Mouse (Mus musculus): ENCODE measurements around the gene Slc7a5. TPM values are rescaled to one million over a fixed set of nuclear protein-coding genes. Genes with fewer than 3 reads are reported as not detected.

Gene Slc7a5
- polyA plus RNA-seq, 1 experiment from 2014 or later: 8.9 TPM

DNA sequence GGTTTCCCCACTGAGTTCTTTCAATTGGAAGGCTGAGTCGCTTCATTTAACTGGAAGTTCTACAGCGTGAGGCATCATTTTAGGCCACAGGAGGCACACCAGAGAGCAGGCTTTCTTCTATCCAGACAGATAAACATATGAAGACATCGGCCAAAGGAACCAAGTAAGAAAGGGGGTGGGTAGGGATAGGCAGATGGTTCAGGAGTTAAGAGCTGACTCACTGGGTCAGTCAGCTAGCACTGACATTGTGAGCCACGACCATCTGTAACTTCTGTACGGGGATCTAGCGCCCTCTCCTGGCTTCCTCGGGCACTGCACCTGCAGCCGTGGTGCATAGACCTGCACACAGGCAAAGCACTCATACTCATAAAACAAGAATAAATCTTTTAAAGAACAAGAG, 66.3 kb downstream of the Slc7a5 start:
- ATAC-seq (ENCODE audit: low FRiP score, low TSS enrichment) (0 out of 2 replicates have a peak, but pooled peaks have one; percentile 38), DNase-seq (ENCODE audit: low spot score) (peak; percentile 46)
- no peaks in the 10 kb centered on the region for H3K4me1 ChIP-seq (replicated peaks; ENCODE audit: control insufficient read depth, insufficient read depth)
- no peak overlapping the region for H3K9ac ChIP-seq (ENCODE audit: low read length)
- H3K36me3 ChIP-seq (ENCODE audit: control insufficient read depth, insufficient read depth, low read length): no peaks in the 10 kb centered on the region
- no peak overlapping the region for H3K4me3 ChIP-seq (ENCODE audit: low read depth, low read length)
- H3K27me3 ChIP-seq (ENCODE audit: control insufficient read depth, insufficient read depth, low read length): no peaks in the 10 kb centered on the region
- no peak overlapping the region for H3K4me2 ChIP-seq (replicated peaks; ENCODE audit: low read depth)
- TF ChIP-seq CTCF (IDR thresholded peaks at IDR 0.05; ENCODE audit: low read depth): peak; percentile 69
- TF ChIP-seq EP300 (optimal IDR thresholded peaks at IDR 0.05): no peak
- WGBS: 53% methylated on average over 8 of the region's 8 CpGs
- H3K9me3 ChIP-seq (ENCODE audit: control insufficient read depth, low read length): no peaks in the 10 kb centered on the region
- H3K27ac ChIP-seq (replicated peaks): no peak overlapping the region

DNA sequence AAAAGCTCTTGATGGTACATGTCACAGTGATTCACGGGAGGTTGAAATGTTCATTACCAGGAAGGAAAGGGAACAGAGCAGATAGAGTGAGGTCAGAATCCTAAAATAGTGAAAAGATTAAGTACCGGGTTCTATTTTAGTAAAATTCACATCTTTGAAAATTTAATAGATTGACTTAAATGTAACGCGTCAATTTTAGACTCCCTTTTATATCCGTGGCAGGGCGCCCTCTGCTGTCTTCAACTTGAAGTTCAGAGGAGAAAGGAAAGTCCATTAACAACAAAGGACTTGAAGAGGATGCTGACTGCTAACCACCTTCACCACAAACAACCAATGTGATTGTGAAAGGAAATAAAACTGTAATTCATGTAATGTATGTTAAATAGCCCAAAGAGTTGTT, 75.0 kb downstream of the Slc7a5 start:
- Histone ChIP-seq H3K27me3 (ENCODE audit: control insufficient read depth, insufficient read depth, low read length) (no peaks in the 10 kb centered on the region), H3K9ac (ENCODE audit: low read length) (no peak overlapping the region), H3K4me1 (replicated peaks; ENCODE audit: control insufficient read depth, insufficient read depth) (no peaks in the 10 kb centered on the region), H3K9me3 (ENCODE audit: control insufficient read depth, low read length) (no peaks in the 10 kb centered on the region), H3K4me3 (ENCODE audit: low read depth, low read length) (no peak overlapping the region), H3K27ac (replicated peaks) (no peak overlapping the region), H3K36me3 (ENCODE audit: control insufficient read depth, insufficient read depth, low read length) (no peaks in the 10 kb centered on the region), H3K4me2 (replicated peaks; ENCODE audit: low read depth) (no peak overlapping the region)
- TF ChIP-seq EP300 (optimal IDR thresholded peaks at IDR 0.05): no peak
- TF ChIP-seq CTCF (IDR thresholded peaks at IDR 0.05; ENCODE audit: low read depth): peak; percentile 80
- 11% methylated on average over 6 of the region's 6 CpGs for WGBS
- DNase-seq (ENCODE audit: low spot score) (peak; percentile 67), ATAC-seq (ENCODE audit: low FRiP score, low TSS enrichment) (no peak)

- Histone ChIP-seq H3K4me1 (replicated peaks; ENCODE audit: control insufficient read depth, insufficient read depth) (no peaks in the 10 kb centered on the region), H3K9me3 (ENCODE audit: control insufficient read depth, low read length) (no peaks in the 10 kb centered on the region), H3K4me2 (replicated peaks; ENCODE audit: low read depth) (no peak overlapping the region), H3K27ac (replicated peaks) (no peak overlapping the region), H3K36me3 (ENCODE audit: control insufficient read depth, insufficient read depth, low read length) (no peaks in the 10 kb centered on the region), H3K4me3 (ENCODE audit: low read depth, low read length) (no peak overlapping the region), H3K27me3 (ENCODE audit: control insufficient read depth, insufficient read depth, low read length) (no peaks in the 10 kb centered on the region), H3K9ac (ENCODE audit: low read length) (no peak overlapping the region)
- TF ChIP-seq CTCF (IDR thresholded peaks at IDR 0.05; ENCODE audit: low read depth): no peak
- TF ChIP-seq EP300 (optimal IDR thresholded peaks at IDR 0.05): no peak
- DNase-seq (ENCODE audit: low spot score) (no peak), ATAC-seq (ENCODE audit: low FRiP score, low TSS enrichment) (no peak)
- 86% methylated on average over 2 of the region's 2 CpGs for WGBS
Observed at GRCm38 (mm10) chr8:121832061-121832460, 75.4 kb downstream of the Slc7a5 start.

Other genes with a start within 250 kb of the Slc7a5 start
- 1.7 and 2.1 TPM in 2 replicates for gene Jph3, start 178.1 kb downstream of the Slc7a5 start, polyA plus RNA-seq (2015; fragmentation: Nextera tagmentation; extraction: Ambion mirVana)
- 13.7 and 14.7 TPM in 2 replicates for gene Klhdc4, start 78.1 kb downstream of the Slc7a5 start, polyA plus RNA-seq (2015; fragmentation: Nextera tagmentation; extraction: Ambion mirVana)
- 0.12 and 0.30 TPM in 2 replicates for gene Car5a, start 37.2 kb upstream of the Slc7a5 start, polyA plus RNA-seq (2015; fragmentation: Nextera tagmentation; extraction: Ambion mirVana)
- gene Banp, start 42.1 kb upstream of the Slc7a5 start, polyA plus RNA-seq (2015; fragmentation: Nextera tagmentation; extraction: Ambion mirVana): 9.0 and 10.0 TPM in 2 replicates

All from stomach, postnatal 0 days (tissue).